Mouse (Mus musculus) embryonic facial prominence, embryonic 12.5 days (tissue): ENCODE results near the gene Pip4k2b. TPM values are rescaled to one million over a fixed set of nuclear protein-coding genes. Genes with fewer than 3 reads are reported as not detected.
"Not testable (repeated sequence)": the region's sequence is repeated elsewhere in the genome, so short reads cannot be mapped to it uniquely, and the experiment has no call there.

Experiments
- ATAC-seq: fragments of 200-750 bp; cut with Nextera tagmentation; 2 replicates; pipeline ENCODE4 v1.8.0; 2017; ENCODE audit not compliant: insufficient number of reproducible peaks, insufficient read depth, low FRiP score, low TSS enrichment
- H3K27ac ChIP-seq: fragments of 300-500 bp; sonication (generic); 2 replicates; pipeline ENCODE4 v1.5.1; 2016; ENCODE audit warnings: mild to moderate bottlenecking
- H3K27me3 ChIP-seq: fragments of 300-500 bp; sonication (generic); 2 replicates; pipeline ENCODE4 v1.6.1; 2016; ENCODE audit warnings: mild to moderate bottlenecking, moderate library complexity
- H3K36me3 ChIP-seq: fragments of 300-500 bp; sonication (generic); 2 replicates; pipeline ENCODE4 v1.6.1; 2016; ENCODE audit warnings: mild to moderate bottlenecking
- H3K4me1 ChIP-seq: fragments of 300-500 bp; sonication (generic); 2 replicates; pipeline ENCODE4 v1.6.1; 2016
- H3K4me2 ChIP-seq: fragments of 300-500 bp; sonication (generic); replicated peaks from 2 replicates; pipeline ENCODE4 v1.6.1; 2016; ENCODE audit warnings: mild to moderate bottlenecking, moderate library complexity
- H3K4me3 ChIP-seq: fragments of 300-500 bp; sonication (generic); 2 replicates; pipeline ENCODE4 v1.5.1; 2016; ENCODE audit warnings: mild to moderate bottlenecking
- H3K9ac ChIP-seq: fragments of 300-500 bp; sonication (generic); 2 replicates; pipeline ENCODE4 v1.6.1; 2016; ENCODE audit warnings: mild to moderate bottlenecking, moderate library complexity
- H3K9me3 ChIP-seq: fragments of 300-500 bp; sonication (generic); 2 replicates; pipeline ENCODE4 v1.6.1; 2016; ENCODE audit warnings: mild to moderate bottlenecking, moderate library complexity
- WGBS: fragments of 180-500 bp; shearing (Covaris S2); methylation state at CpG from one replicate; pipeline ENCODE4 v1.1.7; 2016; 5-methylcytosine and 5-hydroxymethylcytosine counted together
- polyA plus RNA-seq: library from polyadenylated mRNA; unstranded; fragments of >200 nt; fragmentation: Nextera tagmentation; extraction: Ambion mirVana; gene quantifications from 2 replicates; pipeline ENCODE4 v1.2.1, GENCODE M21; 2016

Pip4k2b gene
- 2.6 and 3.0 TPM in 2 replicates for polyA plus RNA-seq

GRCm38 (mm10) chr11:97744063-97744717 is at the start of gene Pip4k2b:
Pip4k2b (minus strand) TSS chr11:97744704.
- Histone ChIP-seq H3K9ac (peak within 1 kb of the TSS; percentile 81), H3K4me3 (peak within 1 kb of the TSS; percentile 66), H3K9me3 (no peaks in the 10 kb centered on the region), H3K36me3 (peaks cover 27% of the 10 kb centered on the region), H3K4me2 (peak within 1 kb of the TSS; percentile 81), H3K27ac (peak within 1 kb of the TSS; percentile 87), H3K27me3 (no peaks in the 10 kb centered on the region), H3K4me1 (peaks cover 16% of the 10 kb centered on the region; the same call in 1 of the 2 replicates)
- peak; percentile 17 for ATAC-seq
- WGBS: under 1% methylated on average over 63 of the region's 63 CpGs

- Histone ChIP-seq H3K4me1 (peaks cover 5% of the 10 kb centered on the region; the same call in 1 of the 2 replicates), H3K4me3 (no peak overlapping the region), H3K9ac (no peak overlapping the region), H3K9me3 (no peaks in the 10 kb centered on the region), H3K27ac (no peak overlapping the region), H3K27me3 (no peaks in the 10 kb centered on the region), H3K36me3 (no peaks in the 10 kb centered on the region), H3K4me2 (no peak overlapping the region)
- ATAC-seq: no peak
- WGBS: 3% methylated on average over 2 of the region's 2 CpGs
These were observed 48.7 kb upstream of the Pip4k2b start for GRCm38 (mm10) chr11:97793165-97793564.

GRCm38 (mm10) chr11:97790778-97791438 is 46.4 kb upstream of the Pip4k2b start:
- not testable (repeated sequence) for H3K27ac ChIP-seq, H3K9me3 ChIP-seq, H3K9ac ChIP-seq, H3K4me1 ChIP-seq, ATAC-seq, H3K4me2 ChIP-seq, H3K27me3 ChIP-seq, H3K4me3 ChIP-seq, H3K36me3 ChIP-seq
- 72% methylated on average over 2 of the region's 2 CpGs for WGBS

GRCm38 (mm10) chr11:97789727-97790126 is 45.2 kb upstream of the Pip4k2b start:
- Histone ChIP-seq H3K9ac (no peak overlapping the region), H3K36me3 (no peaks in the 10 kb centered on the region), H3K4me1 (no peaks in the 10 kb centered on the region), H3K27me3 (no peaks in the 10 kb centered on the region), H3K4me2 (no peak overlapping the region), H3K9me3 (no peaks in the 10 kb centered on the region), H3K27ac (no peak overlapping the region), H3K4me3 (no peak overlapping the region)
- WGBS: 84% methylated on average over 5 of the region's 5 CpGs
- ATAC-seq: no peak

GRCm38 (mm10) chr11:97787961-97788360 is 43.5 kb upstream of the Pip4k2b start:
- no peak for ATAC-seq
- H3K9me3 ChIP-seq: no peaks in the 10 kb centered on the region
- 93% methylated on average over 3 of the region's 3 CpGs for WGBS

GRCm38 (mm10) chr11:97782564-97782895 is 38.0 kb upstream of the Pip4k2b start:
- Histone ChIP-seq H3K27ac (peak overlapping the region; percentile 94), H3K27me3 (no peaks in the 10 kb centered on the region), H3K9ac (peak overlapping the region; percentile 64), H3K4me3 (peak overlapping the region; percentile 94), H3K4me2 (peak overlapping the region; percentile 51), H3K36me3 (peaks cover 33% of the 10 kb centered on the region), H3K9me3 (no peaks in the 10 kb centered on the region), H3K4me1 (peaks cover 13% of the 10 kb centered on the region)
- WGBS: 1% methylated on average over 10 of the region's 10 CpGs
- peak; percentile 29; the same call in 1 of the 2 replicates for ATAC-seq

More at GRCm38 (mm10) chr11:97787961-97788360, 43.5 kb upstream of the Pip4k2b start:
- H3K4me3 ChIP-seq: no peak overlapping the region
- no peak overlapping the region for H3K4me2 ChIP-seq
- H3K27ac ChIP-seq: no peak overlapping the region
- no peaks in the 10 kb centered on the region for H3K27me3 ChIP-seq
- no peak overlapping the region for H3K9ac ChIP-seq
- no peaks in the 10 kb centered on the region for H3K4me1 ChIP-seq
- no peaks in the 10 kb centered on the region for H3K36me3 ChIP-seq

GRCm38 (mm10) chr11:97781832-97782563 is 37.5 kb upstream of the Pip4k2b start, which contains the start of gene Rpl23:
Rpl23 (minus strand) TSS chr11:97782437.
- ATAC-seq: peak; percentile 93
- under 1% methylated on average over 67 of the region's 67 CpGs for WGBS

GRCm38 (mm10) chr11:97781478-97781831 is 37.0 kb upstream of the Pip4k2b start:
- Histone ChIP-seq H3K27ac (peak overlapping the region; percentile 94), H3K4me1 (peaks cover 13% of the 10 kb centered on the region), H3K9ac (peak overlapping the region; percentile 99), H3K36me3 (peaks cover 44% of the 10 kb centered on the region), H3K4me2 (peak overlapping the region; percentile 51), H3K4me3 (peak overlapping the region; percentile 94), H3K27me3 (no peaks in the 10 kb centered on the region), H3K9me3 (no peaks in the 10 kb centered on the region)
- 4% methylated on average over 11 of the region's 11 CpGs for WGBS
- no peak for ATAC-seq

More at GRCm38 (mm10) chr11:97781832-97782563, 37.5 kb upstream of the Pip4k2b start, which contains the start of gene Rpl23:
- H3K4me2 ChIP-seq: peak within 1 kb of the TSS; percentile 51
- no peaks in the 10 kb centered on the region for H3K27me3 ChIP-seq
- peak within 1 kb of the TSS; percentile 94 for H3K4me3 ChIP-seq
- H3K36me3 ChIP-seq: peaks cover 39% of the 10 kb centered on the region
- H3K4me1 ChIP-seq: peaks cover 13% of the 10 kb centered on the region
- peak within 1 kb of the TSS; percentile 94 for H3K27ac ChIP-seq
- no peaks in the 10 kb centered on the region for H3K9me3 ChIP-seq
- H3K9ac ChIP-seq: peak within 1 kb of the TSS; percentile 99

- peaks cover 13% of the 10 kb centered on the region for H3K4me1 ChIP-seq
- H3K9ac ChIP-seq: peak overlapping the region; percentile 30; the same call in 1 of the 2 replicates
- no peak for ATAC-seq
- H3K27me3 ChIP-seq: no peaks in the 10 kb centered on the region
- no peaks in the 10 kb centered on the region for H3K9me3 ChIP-seq
- peaks cover 48% of the 10 kb centered on the region for H3K36me3 ChIP-seq
- 92% methylated on average over 2 of the region's 2 CpGs for WGBS
- H3K4me3 ChIP-seq: peak overlapping the region; percentile 94; the same call in 1 of the 2 replicates
- H3K4me2 ChIP-seq: peak overlapping the region; percentile 51
- H3K27ac ChIP-seq: no peak overlapping the region
These were observed 35.6 kb upstream of the Pip4k2b start for GRCm38 (mm10) chr11:97779968-97780701.

- peaks cover 48% of the 10 kb centered on the region for H3K36me3 ChIP-seq
- H3K27ac ChIP-seq: no peak overlapping the region
- no peaks in the 10 kb centered on the region for H3K9me3 ChIP-seq
- peaks cover 13% of the 10 kb centered on the region for H3K4me1 ChIP-seq
- no peak for ATAC-seq
- H3K27me3 ChIP-seq: no peaks in the 10 kb centered on the region
- no peak overlapping the region for H3K4me2 ChIP-seq
- H3K9ac ChIP-seq: no peak overlapping the region
- WGBS: 96% methylated on average over 1 of the region's 1 CpGs
- no peak overlapping the region for H3K4me3 ChIP-seq
These were observed 34.4 kb upstream of the Pip4k2b start for GRCm38 (mm10) chr11:97778918-97779317.

GRCm38 (mm10) chr11:97777129-97777529 is 32.6 kb upstream of the Pip4k2b start:
- no peak overlapping the region for H3K4me3 ChIP-seq
- ATAC-seq: peak; percentile 32; the same call in 1 of the 2 replicates
- no peak overlapping the region for H3K9ac ChIP-seq
- no peak overlapping the region for H3K4me2 ChIP-seq
- peaks cover 13% of the 10 kb centered on the region for H3K4me1 ChIP-seq
- WGBS: 40% methylated on average over 2 of the region's 2 CpGs
- H3K27ac ChIP-seq: no peak overlapping the region
- H3K27me3 ChIP-seq: no peaks in the 10 kb centered on the region
- H3K36me3 ChIP-seq: peaks cover 48% of the 10 kb centered on the region
- H3K9me3 ChIP-seq: no peaks in the 10 kb centered on the region
